Mouse (Mus musculus): ENCODE data around the gene Bsg.

- no peak for TF ChIP-seq GATA1 (IDR thresholded peaks at IDR 0.05; ENCODE audit: low read length)
- no peak for TF ChIP-seq TAL1 (IDR thresholded peaks at IDR 0.05; ENCODE audit: low read length)
These were observed 24.3 kb downstream of the Bsg start for GRCm38 (mm10) chr10:79728323-79729249.

Measured in erythroblast, embryonic 14.5 days (primary cell).